Mouse (Mus musculus) B cell, adult 2 months (primary cell): ENCODE data around the gene Lpp.

ENCODE experiments used
- DNase-seq, 2 experiments: peaks; one replicate each; pipeline ENCODE4 v3.0.0; 2022

Lpp gene

GRCm38 (mm10) chr16:24474781-24475180, 81.5 kb downstream of the Lpp start:
- peak; percentile 40 to 51 for DNase-seq

- no peak for DNase-seq
Observed at GRCm38 (mm10) chr16:24475305-24475947, 82.1 kb downstream of the Lpp start.

- no peak for DNase-seq
Observed at GRCm38 (mm10) chr16:24476911-24477401, 83.6 kb downstream of the Lpp start.

- no peak for DNase-seq
Observed at GRCm38 (mm10) chr16:24478006-24478405, 84.7 kb downstream of the Lpp start.

- peak; percentile 40 to 44 for DNase-seq
Observed at GRCm38 (mm10) chr16:24478851-24479250, 85.5 kb downstream of the Lpp start.

GRCm38 (mm10) chr16:24482648-24483047, 89.3 kb downstream of the Lpp start:
- no peak for DNase-seq

- DNase-seq, result no peak
Observed at GRCm38 (mm10) chr16:24483527-24484101, 90.3 kb downstream of the Lpp start.

- DNase-seq, result peak in 1 of 2 experiments; percentile 32
Observed at GRCm38 (mm10) chr16:24487782-24488241, 94.5 kb downstream of the Lpp start.

GRCm38 (mm10) chr16:24489516-24490285, 96.4 kb downstream of the Lpp start:
- no peak for DNase-seq

- DNase-seq, result no peak
Observed at GRCm38 (mm10) chr16:24490751-24491485, 97.6 kb downstream of the Lpp start.

GRCm38 (mm10) chr16:24491486-24491758, 98.1 kb downstream of the Lpp start:
- no peak for DNase-seq

- no peak for DNase-seq
Observed at GRCm38 (mm10) chr16:24492194-24492940, 99.1 kb downstream of the Lpp start.

- DNase-seq, result no peak
Observed at GRCm38 (mm10) chr16:24494531-24494930, 101.2 kb downstream of the Lpp start.

- no peak for DNase-seq
Observed at GRCm38 (mm10) chr16:24495461-24495860, 102.2 kb downstream of the Lpp start.

- DNase-seq, result no peak
Observed at GRCm38 (mm10) chr16:24496635-24497034, 103.3 kb downstream of the Lpp start.

- no peak for DNase-seq
Observed at GRCm38 (mm10) chr16:24497413-24497812, 104.1 kb downstream of the Lpp start.

- no peak for DNase-seq
Observed at GRCm38 (mm10) chr16:24498103-24498659, 104.9 kb downstream of the Lpp start.

- no peak for DNase-seq
Observed at GRCm38 (mm10) chr16:24501197-24501596, 107.9 kb downstream of the Lpp start.

- DNase-seq, result no peak
Observed at GRCm38 (mm10) chr16:24501628-24502294, 108.5 kb downstream of the Lpp start.

- DNase-seq, result no peak
Observed at GRCm38 (mm10) chr16:24502295-24502823, 109.1 kb downstream of the Lpp start.
